Mouse (Mus musculus) lung, postnatal 0 days (tissue): Measurements from ENCODE around the gene Henmt1.

Experiments
- CTCF ChIP-seq: IDR thresholded peaks from 2 replicates; pipeline ENCODE4 v1.5.1; 2016; ENCODE audit warnings: antibody characterized with exemption, mild to moderate bottlenecking
- EP300 ChIP-seq: IDR thresholded peaks from 2 replicates; pipeline ENCODE4 v1.6.1; 2016; ENCODE audit warnings: antibody characterized with exemption, mild to moderate bottlenecking, control low read depth

GRCm38 (mm10) chr3:108957976-108958375 is 18.3 kb downstream of the Henmt1 start:
- TF ChIP-seq CTCF (no peak), EP300 (no peak)
